Mouse (Mus musculus): ENCODE data around the gene Iqsec1. TPM values are rescaled to one million over a fixed set of nuclear protein-coding genes. Genes with fewer than 3 reads are reported as not detected.

The Iqsec1 gene
- polyA plus RNA-seq, 1 experiment from 2014 or later: 17.4 TPM

- WGBS: 55% methylated on average over 4 of the region's 4 CpGs
- H3K27ac ChIP-seq (replicated peaks; ENCODE audit: low read depth, low read length): no peak overlapping the region
Observed at GRCm38 (mm10) chr6:90919636-90920420, 68.7 kb downstream of the Iqsec1 start.

GRCm38 (mm10) chr6:90915585-90915984 lies 72.9 kb downstream of the Iqsec1 start:
- no peak for ATAC-seq (ENCODE audit: low read depth)
- Histone ChIP-seq H3K4me3 (ENCODE audit: low read depth, low read length) (no peak overlapping the region), H3K36me3 (ENCODE audit: control insufficient read depth, insufficient read depth, low read length) (no peaks in the 10 kb centered on the region), H3K9ac (ENCODE audit: low read depth, low read length) (no peak overlapping the region), H3K4me1 (ENCODE audit: control insufficient read depth, insufficient read depth, low read length) (peaks cover 4% of the 10 kb centered on the region; the same call in 1 of the 2 replicates), H3K9me3 (ENCODE audit: control insufficient read depth, low read length) (no peaks in the 10 kb centered on the region), H3K4me2 (ENCODE audit: low read depth, low read length) (no peak overlapping the region), H3K27me3 (replicated peaks; ENCODE audit: control insufficient read depth, insufficient read depth, low read length) (no peaks in the 10 kb centered on the region), H3K27ac (replicated peaks; ENCODE audit: low read depth, low read length) (no peak overlapping the region)
- no peak for DNase-seq (ENCODE audit: low spot score)
- 48% methylated on average over 2 of the region's 2 CpGs for WGBS

More at GRCm38 (mm10) chr6:90919636-90920420, 68.7 kb downstream of the Iqsec1 start:
- no peak for ATAC-seq (ENCODE audit: low read depth)
- H3K36me3 ChIP-seq (ENCODE audit: control insufficient read depth, insufficient read depth, low read length): no peaks in the 10 kb centered on the region
- no peaks in the 10 kb centered on the region for H3K9me3 ChIP-seq (ENCODE audit: control insufficient read depth, low read length)
- no peak overlapping the region for H3K9ac ChIP-seq (ENCODE audit: low read depth, low read length)
- peaks cover 4% of the 10 kb centered on the region; the same call in 1 of the 2 replicates for H3K4me1 ChIP-seq (ENCODE audit: control insufficient read depth, insufficient read depth, low read length)
- no peak overlapping the region for H3K4me2 ChIP-seq (ENCODE audit: low read depth, low read length)
- no peaks in the 10 kb centered on the region for H3K27me3 ChIP-seq (replicated peaks; ENCODE audit: control insufficient read depth, insufficient read depth, low read length)
- peak; percentile 44 for DNase-seq (ENCODE audit: low spot score)
- no peak overlapping the region for H3K4me3 ChIP-seq (ENCODE audit: low read depth, low read length)

GRCm38 (mm10) chr6:90913771-90914170 lies 74.7 kb downstream of the Iqsec1 start:
- Histone ChIP-seq H3K27me3 (replicated peaks; ENCODE audit: control insufficient read depth, insufficient read depth, low read length) (no peaks in the 10 kb centered on the region), H3K4me2 (ENCODE audit: low read depth, low read length) (no peak overlapping the region), H3K4me1 (ENCODE audit: control insufficient read depth, insufficient read depth, low read length) (no peaks in the 10 kb centered on the region), H3K36me3 (ENCODE audit: control insufficient read depth, insufficient read depth, low read length) (no peaks in the 10 kb centered on the region), H3K4me3 (ENCODE audit: low read depth, low read length) (no peak overlapping the region), H3K27ac (replicated peaks; ENCODE audit: low read depth, low read length) (no peak overlapping the region), H3K9ac (ENCODE audit: low read depth, low read length) (no peak overlapping the region), H3K9me3 (ENCODE audit: control insufficient read depth, low read length) (no peaks in the 10 kb centered on the region)
- ATAC-seq (ENCODE audit: low read depth) (no peak), DNase-seq (ENCODE audit: low spot score) (no peak)
- WGBS: 92% methylated on average over 5 of the region's 5 CpGs

GRCm38 (mm10) chr6:90912768-90913167 lies 75.7 kb downstream of the Iqsec1 start:
- WGBS: 71% methylated on average over 6 of the region's 6 CpGs
- ATAC-seq (ENCODE audit: low read depth): no peak

GRCm38 (mm10) chr6:90904143-90904542 lies 84.3 kb downstream of the Iqsec1 start:
- DNase-seq (ENCODE audit: low spot score) (no peak), ATAC-seq (ENCODE audit: low read depth) (no peak)
- H3K27ac ChIP-seq (replicated peaks; ENCODE audit: low read depth, low read length): no peak overlapping the region
- WGBS: 85% methylated on average over 2 of the region's 2 CpGs
- H3K4me3 ChIP-seq (ENCODE audit: low read depth, low read length): no peak overlapping the region
- no peak overlapping the region for H3K9ac ChIP-seq (ENCODE audit: low read depth, low read length)
- 0 out of 2 replicates have a peak, but pooled peaks cover 3% of the 10 kb centered on the region for H3K4me1 ChIP-seq (ENCODE audit: control insufficient read depth, insufficient read depth, low read length)
- no peak overlapping the region for H3K4me2 ChIP-seq (ENCODE audit: low read depth, low read length)
- no peaks in the 10 kb centered on the region for H3K9me3 ChIP-seq (ENCODE audit: control insufficient read depth, low read length)
- no peaks in the 10 kb centered on the region for H3K27me3 ChIP-seq (replicated peaks; ENCODE audit: control insufficient read depth, insufficient read depth, low read length)
- no peaks in the 10 kb centered on the region for H3K36me3 ChIP-seq (ENCODE audit: control insufficient read depth, insufficient read depth, low read length)

More at GRCm38 (mm10) chr6:90912768-90913167, 75.7 kb downstream of the Iqsec1 start:
- H3K4me1 ChIP-seq (ENCODE audit: control insufficient read depth, insufficient read depth, low read length): no peaks in the 10 kb centered on the region
- H3K4me2 ChIP-seq (ENCODE audit: low read depth, low read length): no peak overlapping the region
- no peak for DNase-seq (ENCODE audit: low spot score)
- no peaks in the 10 kb centered on the region for H3K9me3 ChIP-seq (ENCODE audit: control insufficient read depth, low read length)
- H3K4me3 ChIP-seq (ENCODE audit: low read depth, low read length): no peak overlapping the region
- no peak overlapping the region for H3K9ac ChIP-seq (ENCODE audit: low read depth, low read length)
- H3K27ac ChIP-seq (replicated peaks; ENCODE audit: low read depth, low read length): no peak overlapping the region
- H3K27me3 ChIP-seq (replicated peaks; ENCODE audit: control insufficient read depth, insufficient read depth, low read length): no peaks in the 10 kb centered on the region
- H3K36me3 ChIP-seq (ENCODE audit: control insufficient read depth, insufficient read depth, low read length): no peaks in the 10 kb centered on the region

- ATAC-seq (ENCODE audit: low read depth) (no peak), DNase-seq (ENCODE audit: low spot score) (no peak)
- no peaks in the 10 kb centered on the region for H3K27me3 ChIP-seq (replicated peaks; ENCODE audit: control insufficient read depth, insufficient read depth, low read length)
- no peak overlapping the region for H3K9ac ChIP-seq (ENCODE audit: low read depth, low read length)
- 0 out of 2 replicates have a peak, but pooled peaks cover 4% of the 10 kb centered on the region for H3K4me1 ChIP-seq (ENCODE audit: control insufficient read depth, insufficient read depth, low read length)
- no peak overlapping the region for H3K4me3 ChIP-seq (ENCODE audit: low read depth, low read length)
- H3K27ac ChIP-seq (replicated peaks; ENCODE audit: low read depth, low read length): no peak overlapping the region
- no peaks in the 10 kb centered on the region for H3K9me3 ChIP-seq (ENCODE audit: control insufficient read depth, low read length)
- H3K4me2 ChIP-seq (ENCODE audit: low read depth, low read length): no peak overlapping the region
- H3K36me3 ChIP-seq (ENCODE audit: control insufficient read depth, insufficient read depth, low read length): no peaks in the 10 kb centered on the region
- WGBS: 52% methylated on average over 6 of the region's 6 CpGs
Observed at GRCm38 (mm10) chr6:90900302-90900701, 88.2 kb downstream of the Iqsec1 start.

- Histone ChIP-seq H3K4me3 (ENCODE audit: low read depth, low read length) (no peak overlapping the region), H3K4me1 (ENCODE audit: control insufficient read depth, insufficient read depth, low read length) (0 out of 2 replicates have a peak, but pooled peaks cover 4% of the 10 kb centered on the region), H3K4me2 (ENCODE audit: low read depth, low read length) (no peak overlapping the region), H3K27ac (replicated peaks; ENCODE audit: low read depth, low read length) (no peak overlapping the region), H3K9me3 (ENCODE audit: control insufficient read depth, low read length) (no peaks in the 10 kb centered on the region), H3K9ac (ENCODE audit: low read depth, low read length) (no peak overlapping the region), H3K27me3 (replicated peaks; ENCODE audit: control insufficient read depth, insufficient read depth, low read length) (no peaks in the 10 kb centered on the region), H3K36me3 (ENCODE audit: control insufficient read depth, insufficient read depth, low read length) (no peaks in the 10 kb centered on the region)
- ATAC-seq (ENCODE audit: low read depth): no peak
- WGBS: 68% methylated on average over 1 of the region's 1 CpGs
- DNase-seq (ENCODE audit: low spot score): peak; percentile 29
Observed at GRCm38 (mm10) chr6:90899266-90899665, 89.2 kb downstream of the Iqsec1 start.

- Histone ChIP-seq H3K4me1 (ENCODE audit: control insufficient read depth, insufficient read depth, low read length) (0 out of 2 replicates have a peak, but pooled peaks cover 4% of the 10 kb centered on the region), H3K4me3 (ENCODE audit: low read depth, low read length) (no peak overlapping the region), H3K9me3 (ENCODE audit: control insufficient read depth, low read length) (no peaks in the 10 kb centered on the region), H3K4me2 (ENCODE audit: low read depth, low read length) (no peak overlapping the region), H3K9ac (ENCODE audit: low read depth, low read length) (no peak overlapping the region), H3K27me3 (replicated peaks; ENCODE audit: control insufficient read depth, insufficient read depth, low read length) (no peaks in the 10 kb centered on the region), H3K27ac (replicated peaks; ENCODE audit: low read depth, low read length) (no peak overlapping the region), H3K36me3 (ENCODE audit: control insufficient read depth, insufficient read depth, low read length) (no peaks in the 10 kb centered on the region)
- 14% methylated on average over 1 of the region's 1 CpGs for WGBS
- DNase-seq (ENCODE audit: low spot score) (no peak), ATAC-seq (ENCODE audit: low read depth) (no peak)
Observed at GRCm38 (mm10) chr6:90898107-90898506, 90.4 kb downstream of the Iqsec1 start.

GRCm38 (mm10) chr6:90892401-90892800 lies 96.1 kb downstream of the Iqsec1 start:
- Histone ChIP-seq H3K27me3 (replicated peaks; ENCODE audit: control insufficient read depth, insufficient read depth, low read length) (no peaks in the 10 kb centered on the region), H3K4me2 (ENCODE audit: low read depth, low read length) (no peak overlapping the region), H3K4me3 (ENCODE audit: low read depth, low read length) (no peak overlapping the region), H3K27ac (replicated peaks; ENCODE audit: low read depth, low read length) (no peak overlapping the region), H3K4me1 (ENCODE audit: control insufficient read depth, insufficient read depth, low read length) (no peaks in the 10 kb centered on the region), H3K9me3 (ENCODE audit: control insufficient read depth, low read length) (no peaks in the 10 kb centered on the region), H3K9ac (ENCODE audit: low read depth, low read length) (no peak overlapping the region), H3K36me3 (ENCODE audit: control insufficient read depth, insufficient read depth, low read length) (no peaks in the 10 kb centered on the region)
- ATAC-seq (ENCODE audit: low read depth) (no peak), DNase-seq (ENCODE audit: low spot score) (no peak)
- WGBS: 79% methylated on average over 1 of the region's 1 CpGs

Measured in embryonic facial prominence, embryonic 14.5 days (tissue).